Mouse (Mus musculus) liver, adult 2 months (tissue): ENCODE measurements around the gene Utrn.

Experiments used
- CTCF ChIP-seq: fragments of 200-500 bp; IDR thresholded peaks from 2 replicates; pipeline ENCODE4 v1.5.1; 2011; ENCODE audit warnings: low read depth, low read length, control low read depth
- POLR2A ChIP-seq: fragments of 200-500 bp; IDR thresholded peaks from 2 replicates; pipeline ENCODE4 v1.6.1; 2011; ENCODE audit warnings: low read length, control low read depth; ENCODE audit not compliant: insufficient read depth; ENCODE audit errors: extremely low read depth

- TF ChIP-seq CTCF (no peak), POLR2A (no peak)
These were observed 1.4 kb downstream of the Utrn start for GRCm38 (mm10) chr10:12867733-12868188.
